Mouse (Mus musculus): ENCODE results near the gene Prr18. TPM values are rescaled to one million over a fixed set of nuclear protein-coding genes. Genes with fewer than 3 reads are reported as not detected.
"Not testable (repeated sequence)": the region's sequence is repeated elsewhere in the genome, so short reads cannot be mapped to it uniquely, and the experiment has no call there.

Gene Prr18
- polyA plus RNA-seq, 1 experiment from 2014 or later = 12.8 TPM

DNA sequence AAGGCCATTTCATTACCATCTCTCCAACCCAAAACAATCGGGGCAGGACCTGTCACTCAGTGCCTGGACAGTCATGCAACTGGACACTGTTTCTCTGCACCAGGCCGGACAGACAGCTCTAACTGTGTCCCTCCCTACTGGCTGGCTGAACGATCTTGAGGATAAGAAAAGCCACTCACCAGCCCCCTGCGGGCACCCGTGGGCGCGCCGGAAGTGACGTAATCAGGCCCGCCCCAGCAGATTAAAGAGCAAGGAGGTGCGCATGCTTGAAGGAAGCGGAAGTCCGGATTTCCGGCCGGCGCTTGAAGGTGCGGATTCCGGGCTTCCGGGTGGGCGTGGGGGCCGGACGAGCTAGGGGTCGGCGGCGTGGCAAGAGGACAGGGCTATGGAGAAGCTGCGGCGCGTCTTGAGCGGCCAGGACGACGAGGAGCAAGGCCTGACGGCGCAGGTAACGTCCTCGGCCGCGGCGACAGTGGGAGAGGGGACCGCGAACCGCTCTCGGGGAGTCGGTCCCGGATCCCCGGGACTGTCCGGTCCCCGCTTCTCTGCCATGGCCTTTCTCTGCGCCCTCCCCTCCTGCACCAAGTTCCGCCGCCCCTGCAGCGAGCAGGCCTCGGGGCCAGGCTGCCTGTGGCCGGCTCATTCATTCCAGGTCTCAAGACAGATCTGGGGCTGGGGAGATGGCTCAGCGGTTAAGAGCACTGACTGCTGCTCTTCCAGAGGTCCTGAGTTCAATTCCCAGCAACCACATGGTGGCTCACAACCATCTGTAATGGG is 26.2 kb upstream of the Prr18 start, which contains the start of gene Sft2d1:
Gene Sft2d1 (plus strand): TSS at position 265 of the 777 bp plus-strand sequence.
- Histone ChIP-seq H3K9me3 (no peaks in the 10 kb centered on the region), H3K4me1 (peaks cover 24% of the 10 kb centered on the region), H3K36me3 (no peaks in the 10 kb centered on the region), H3K27me3 (no peaks in the 10 kb centered on the region), H3K4me3 (peak within 1 kb of the TSS; percentile 70), H3K9ac (replicated peaks) (peak within 1 kb of the TSS; percentile 81), H3K27ac (replicated peaks) (peak within 1 kb of the TSS; percentile 92), H3K4me2 (replicated peaks) (peak within 1 kb of the TSS; percentile 64)
- peak; percentile 96 for ATAC-seq (replicated peaks)
- under 1% methylated on average over 49 of the region's 54 CpGs for WGBS

DNA sequence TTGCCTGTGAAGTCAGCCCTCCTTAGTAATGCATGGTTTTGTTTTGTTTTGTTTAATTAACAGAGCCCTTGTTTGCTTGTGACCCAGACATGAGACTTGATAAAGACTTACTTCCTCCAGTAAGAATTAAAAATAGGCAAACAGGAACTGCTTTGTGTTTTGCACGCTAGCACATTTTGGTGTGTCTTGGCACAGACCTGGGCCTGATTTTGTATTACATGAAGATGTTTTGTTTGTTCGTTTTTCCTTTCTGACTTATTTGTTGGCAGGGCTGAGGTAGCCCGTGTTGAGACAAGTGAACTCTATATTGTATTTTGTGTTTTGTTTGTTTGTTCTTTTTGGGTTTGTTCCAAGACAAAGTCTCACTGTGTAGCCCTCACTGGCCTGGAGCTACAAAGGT is 25.5 kb upstream of the Prr18 start:
- no peak for ATAC-seq (replicated peaks)
- Histone ChIP-seq H3K4me1 (peaks cover 24% of the 10 kb centered on the region), H3K36me3 (no peaks in the 10 kb centered on the region), H3K9ac (replicated peaks) (peak overlapping the region; percentile 81), H3K4me3 (peak overlapping the region; percentile 70), H3K4me2 (replicated peaks) (peak overlapping the region; percentile 64), H3K27ac (replicated peaks) (no peak overlapping the region), H3K9me3 (no peaks in the 10 kb centered on the region), H3K27me3 (no peaks in the 10 kb centered on the region)
- WGBS = 49% methylated on average over 3 of the region's 3 CpGs

GRCm38 (mm10) chr17:8313976-8314375 is 23.3 kb upstream of the Prr18 start:
- Histone ChIP-seq H3K9me3 (no peaks in the 10 kb centered on the region), H3K4me3 (no peak overlapping the region), H3K4me1 (peaks cover 24% of the 10 kb centered on the region), H3K27ac (replicated peaks) (no peak overlapping the region), H3K4me2 (replicated peaks) (no peak overlapping the region), H3K9ac (replicated peaks) (no peak overlapping the region), H3K27me3 (no peaks in the 10 kb centered on the region), H3K36me3 (no peaks in the 10 kb centered on the region)
- WGBS = 85% methylated on average over 3 of the region's 3 CpGs
- ATAC-seq (replicated peaks) = no peak

- no peak overlapping the region for H3K4me3 ChIP-seq
- WGBS = 89% methylated on average over 1 of the region's 1 CpGs
- peaks cover 20% of the 10 kb centered on the region for H3K4me1 ChIP-seq
- no peak overlapping the region for H3K4me2 ChIP-seq (replicated peaks)
- H3K27ac ChIP-seq (replicated peaks) = no peak overlapping the region
- H3K9me3 ChIP-seq = no peaks in the 10 kb centered on the region
- no peak for ATAC-seq (replicated peaks)
- H3K36me3 ChIP-seq = no peaks in the 10 kb centered on the region
- H3K27me3 ChIP-seq = no peaks in the 10 kb centered on the region
- H3K9ac ChIP-seq (replicated peaks) = no peak overlapping the region
Measured at GRCm38 (mm10) chr17:8316251-8316650, 21.0 kb upstream of the Prr18 start.

GRCm38 (mm10) chr17:8326877-8327276 is 10.4 kb upstream of the Prr18 start:
- not testable (repeated sequence) for ATAC-seq (replicated peaks); H3K4me1 ChIP-seq
- WGBS = 87% methylated on average over 10 of the region's 11 CpGs

GRCm38 (mm10) chr17:8328511-8329174 is 8.6 kb upstream of the Prr18 start:
- Histone ChIP-seq H3K27ac (replicated peaks) (no peak overlapping the region), H3K36me3 (peaks cover 21% of the 10 kb centered on the region), H3K4me3 (no peak overlapping the region), H3K9ac (replicated peaks) (no peak overlapping the region), H3K9me3 (no peaks in the 10 kb centered on the region), H3K27me3 (no peaks in the 10 kb centered on the region), H3K4me2 (replicated peaks) (no peak overlapping the region), H3K4me1 (no peaks in the 10 kb centered on the region)
- WGBS = 67% methylated on average over 7 of the region's 7 CpGs
- no peak for ATAC-seq (replicated peaks)

More at GRCm38 (mm10) chr17:8326877-8327276, 10.4 kb upstream of the Prr18 start:
- H3K4me2 ChIP-seq (replicated peaks); H3K9ac ChIP-seq (replicated peaks); H3K27ac ChIP-seq (replicated peaks); H3K27me3 ChIP-seq; H3K4me3 ChIP-seq; H3K9me3 ChIP-seq: not testable (repeated sequence)
- H3K36me3 ChIP-seq = peaks cover 23% of the 10 kb centered on the region

DNA sequence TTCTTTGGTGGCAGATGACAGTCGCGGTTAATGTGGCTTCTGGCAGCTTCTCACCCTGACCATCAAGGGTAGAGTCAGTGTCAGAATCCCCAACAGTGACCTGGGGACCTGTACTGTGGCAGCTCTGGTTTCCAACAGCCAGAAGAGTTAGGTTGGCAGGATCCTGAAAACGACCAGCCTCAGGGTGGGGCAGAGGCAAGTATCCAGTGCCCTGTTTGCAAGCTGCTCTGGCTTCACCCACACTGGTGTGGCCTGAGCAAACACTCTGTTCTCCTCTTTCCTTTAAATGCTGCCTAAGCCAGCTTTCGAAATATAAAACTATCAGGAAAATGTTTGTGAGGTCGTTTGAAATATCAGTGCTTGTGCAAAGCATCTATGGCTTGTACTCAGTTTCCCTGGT is 6.7 kb upstream of the Prr18 start:
- Histone ChIP-seq H3K27me3 (no peaks in the 10 kb centered on the region), H3K4me1 (no peaks in the 10 kb centered on the region), H3K36me3 (peaks cover 8% of the 10 kb centered on the region), H3K27ac (replicated peaks) (no peak overlapping the region), H3K9me3 (no peaks in the 10 kb centered on the region), H3K4me2 (replicated peaks) (no peak overlapping the region), H3K9ac (replicated peaks) (no peak overlapping the region), H3K4me3 (no peak overlapping the region)
- no peak for ATAC-seq (replicated peaks)
- 77% methylated on average over 5 of the region's 5 CpGs for WGBS

GRCm38 (mm10) chr17:8339666-8340374 is 2.6 kb downstream of the Prr18 start:
- WGBS = 8% methylated on average over 8 of the region's 8 CpGs
- ATAC-seq (replicated peaks) = peak; percentile 49
- H3K4me3 ChIP-seq = peak overlapping the region; percentile 58
- no peaks in the 10 kb centered on the region for H3K36me3 ChIP-seq
- H3K4me1 ChIP-seq = peaks cover 36% of the 10 kb centered on the region
- peak overlapping the region; percentile 88 for H3K27ac ChIP-seq (replicated peaks)
- H3K9ac ChIP-seq (replicated peaks) = peak overlapping the region; percentile 83
- H3K27me3 ChIP-seq = no peaks in the 10 kb centered on the region; the same call in 1 of the 2 replicates
- peak overlapping the region; percentile 92 for H3K4me2 ChIP-seq (replicated peaks)
- no peaks in the 10 kb centered on the region for H3K9me3 ChIP-seq

DNA sequence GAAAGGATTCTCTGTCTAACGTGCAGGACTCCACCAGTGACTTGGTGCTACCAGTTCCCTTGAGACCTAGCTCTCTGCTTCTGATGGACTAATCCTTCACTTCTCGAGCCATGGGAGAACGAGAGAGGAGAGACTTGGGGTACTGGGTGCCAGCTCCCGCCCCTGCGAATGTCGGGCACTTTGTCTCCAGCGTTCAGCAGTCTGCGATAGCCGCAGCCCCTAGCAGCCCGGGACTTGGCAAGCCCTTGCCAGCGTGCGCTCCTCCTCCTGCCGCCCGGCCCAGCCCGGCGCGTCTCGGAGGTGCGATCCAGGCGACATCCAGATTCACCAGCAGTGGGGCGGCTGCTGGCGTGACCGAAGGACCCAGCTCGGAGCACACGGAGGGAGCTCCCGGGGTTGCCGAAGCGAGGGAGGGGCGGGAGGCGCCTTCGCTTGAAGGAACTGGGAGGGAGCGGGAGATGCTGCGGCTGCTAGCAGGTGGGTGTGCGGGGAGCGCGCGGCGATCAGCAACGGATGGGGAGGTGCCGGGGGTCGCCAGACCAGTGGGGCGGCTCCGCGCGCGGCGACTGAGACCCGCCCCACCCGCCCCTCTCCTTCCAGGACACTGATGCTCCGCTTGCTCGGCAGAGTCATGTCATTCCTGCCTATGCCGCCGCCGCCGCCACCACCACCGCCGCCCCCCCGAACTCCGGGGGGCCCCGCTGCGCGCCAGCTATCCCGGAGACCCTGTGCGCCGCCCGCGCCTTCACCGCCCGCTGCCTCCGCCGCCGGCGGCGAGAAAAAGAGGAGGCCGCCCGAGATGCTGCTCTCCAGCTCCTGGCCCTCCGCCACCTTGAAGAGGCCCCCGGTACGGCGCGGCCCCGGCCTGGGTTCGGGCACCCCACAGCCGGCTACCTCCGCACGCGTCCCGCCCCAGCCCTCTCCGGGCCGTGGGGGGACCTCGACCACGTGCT is 3.4 kb downstream of the Prr18 start:
- no peaks in the 10 kb centered on the region; the same call in 1 of the 2 replicates for H3K27me3 ChIP-seq
- H3K9ac ChIP-seq (replicated peaks) = peak overlapping the region; percentile 83
- H3K4me3 ChIP-seq = peak overlapping the region; percentile 58
- WGBS = under 1% methylated on average over 56 of the region's 92 CpGs
- ATAC-seq (replicated peaks) = peak; percentile 82
- no peaks in the 10 kb centered on the region for H3K36me3 ChIP-seq
- H3K9me3 ChIP-seq = no peaks in the 10 kb centered on the region
- H3K4me1 ChIP-seq = peaks cover 36% of the 10 kb centered on the region
- peak overlapping the region; percentile 88 for H3K27ac ChIP-seq (replicated peaks)
- peak overlapping the region; percentile 92 for H3K4me2 ChIP-seq (replicated peaks)

DNA sequence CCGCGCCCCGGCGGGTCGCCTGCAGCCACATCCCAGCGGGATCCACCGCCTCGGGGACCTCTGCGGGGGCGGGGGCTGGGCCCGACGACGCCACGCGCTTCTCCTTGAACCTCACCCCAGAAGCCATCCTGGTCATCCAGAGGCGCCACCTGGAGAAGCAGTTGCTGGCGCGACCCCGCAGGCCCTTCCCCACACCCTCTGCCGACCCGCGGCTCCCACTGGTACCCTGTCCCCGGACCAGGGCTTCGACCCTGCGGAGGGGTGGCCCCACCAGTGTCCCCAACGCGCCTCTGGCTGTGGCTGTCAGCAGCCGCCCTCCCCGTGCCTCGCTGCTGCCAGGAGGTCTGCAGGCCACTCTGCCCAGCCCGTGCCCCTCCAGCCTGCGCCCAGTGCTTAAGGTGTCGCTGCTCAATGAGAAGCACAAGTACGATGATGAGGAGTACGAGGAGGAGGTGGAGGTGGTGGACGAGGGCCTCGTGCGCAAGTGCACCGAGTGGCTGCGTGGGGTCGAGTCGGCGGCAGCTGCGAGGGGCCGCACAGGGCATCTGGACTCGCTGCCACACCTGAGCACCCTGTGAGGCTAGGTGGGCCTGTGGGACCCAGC is 4.2 kb downstream of the Prr18 start:
- WGBS = 6% methylated on average over 45 of the region's 46 CpGs
- peak; percentile 37 for ATAC-seq (replicated peaks)
- H3K27ac ChIP-seq (replicated peaks) = peak overlapping the region; percentile 88

DNA sequence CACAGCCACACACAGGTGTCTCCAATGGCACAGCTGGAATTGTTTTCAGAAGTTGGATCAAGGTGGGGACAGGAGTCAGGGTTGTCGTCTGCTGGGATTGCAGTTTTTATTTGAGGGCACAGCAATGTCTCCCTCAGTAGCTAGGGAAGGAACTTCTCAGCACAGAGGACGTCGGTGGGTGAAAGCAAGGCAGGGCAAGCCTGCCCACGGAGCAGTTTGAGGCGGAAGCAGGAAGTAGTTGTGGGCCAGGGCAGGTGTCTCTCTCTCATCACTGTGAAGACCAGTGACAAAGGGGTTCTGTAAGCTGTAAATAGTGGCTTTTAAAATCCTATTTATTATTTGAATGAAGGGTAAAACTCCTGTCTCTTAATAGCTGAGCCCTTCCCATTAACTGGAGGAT is 5.4 kb downstream of the Prr18 start:
- H3K4me1 ChIP-seq = peaks cover 36% of the 10 kb centered on the region
- H3K4me2 ChIP-seq (replicated peaks) = peak overlapping the region; percentile 92
- no peaks in the 10 kb centered on the region; the same call in 1 of the 2 replicates for H3K27me3 ChIP-seq
- H3K9ac ChIP-seq (replicated peaks) = no peak overlapping the region
- no peaks in the 10 kb centered on the region for H3K9me3 ChIP-seq
- no peaks in the 10 kb centered on the region for H3K36me3 ChIP-seq
- ATAC-seq (replicated peaks) = no peak
- WGBS = 46% methylated on average over 5 of the region's 5 CpGs
- H3K27ac ChIP-seq (replicated peaks) = no peak overlapping the region
- peak overlapping the region; percentile 58; the same call in 1 of the 2 replicates for H3K4me3 ChIP-seq

More for the DNA sequence above, 4.2 kb downstream of the Prr18 start:
- H3K9me3 ChIP-seq = no peaks in the 10 kb centered on the region
- peak overlapping the region; percentile 58 for H3K4me3 ChIP-seq
- peaks cover 36% of the 10 kb centered on the region for H3K4me1 ChIP-seq
- peak overlapping the region; percentile 83 for H3K9ac ChIP-seq (replicated peaks)
- no peaks in the 10 kb centered on the region for H3K36me3 ChIP-seq
- H3K27me3 ChIP-seq = no peaks in the 10 kb centered on the region; the same call in 1 of the 2 replicates
- peak overlapping the region; percentile 92 for H3K4me2 ChIP-seq (replicated peaks)

All from forebrain, embryonic 15.5 days (tissue).